Mouse (Mus musculus) gastrocnemius, postnatal 36 days (tissue): Measurements from ENCODE around the gene Rnf166. TPM values are rescaled to one million over a fixed set of nuclear protein-coding genes. Genes with fewer than 3 reads are reported as not detected.
A peak's percentile ranks its signal among the peaks of the same experiment; 100 is the strongest.

Experiments
- DNase-seq, 2 experiments: peaks; one replicate each; pipeline ENCODE4 v3.0.0; 2022
- intact Hi-C: fragments of 180-260 bp; cut with DNase I; formaldehyde crosslinking; loops from one replicate; pipeline ENCODE4 v1.15.1; 2025
- total RNA-seq, 2 experiments: library from RNA; stranded (reverse); gene quantifications; 2 replicates each; pipeline ENCODE4 v1.2.3; 2021

Gene Rnf166
- total RNA-seq, 2 experiments from 2014 or later = 29.2 to 30.6 TPM

GRCm38 (mm10) chr8:122473911-122474421 is 1.9 kb downstream of the Rnf166 start:
- no peak for DNase-seq

DNA sequence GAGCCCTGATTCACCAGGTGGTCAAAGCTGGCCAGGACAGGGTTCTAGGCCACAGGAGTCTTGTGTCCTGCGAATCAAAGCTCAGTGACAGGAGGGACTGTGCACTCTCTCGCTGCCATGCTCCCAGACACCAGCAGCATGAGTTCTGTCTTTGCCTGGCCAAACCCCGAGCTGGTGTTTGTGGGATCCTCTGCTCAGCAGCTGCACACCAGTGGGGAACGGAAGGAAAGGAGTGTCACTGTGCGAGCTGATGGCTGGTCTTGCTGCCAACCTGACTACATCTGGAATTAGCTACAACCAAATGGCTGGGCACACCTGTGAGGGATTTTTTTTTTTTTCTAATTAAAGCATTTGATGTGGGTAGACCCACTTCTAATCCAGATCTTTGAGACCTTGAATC is 5.2 kb downstream of the Rnf166 start:
- intact Hi-C loops = no loop called here
- DNase-seq = no peak

More at GRCm38 (mm10) chr8:122473911-122474421, 1.9 kb downstream of the Rnf166 start:
- intact Hi-C loops = no loop called here

GRCm38 (mm10) chr8:122469965-122470364 is 5.9 kb downstream of the Rnf166 start:
- no peak for DNase-seq
- intact Hi-C loops = no loop called here

GRCm38 (mm10) chr8:122469407-122469806 is 6.5 kb downstream of the Rnf166 start:
- DNase-seq = no peak
- intact Hi-C loops = no loop called here

DNA sequence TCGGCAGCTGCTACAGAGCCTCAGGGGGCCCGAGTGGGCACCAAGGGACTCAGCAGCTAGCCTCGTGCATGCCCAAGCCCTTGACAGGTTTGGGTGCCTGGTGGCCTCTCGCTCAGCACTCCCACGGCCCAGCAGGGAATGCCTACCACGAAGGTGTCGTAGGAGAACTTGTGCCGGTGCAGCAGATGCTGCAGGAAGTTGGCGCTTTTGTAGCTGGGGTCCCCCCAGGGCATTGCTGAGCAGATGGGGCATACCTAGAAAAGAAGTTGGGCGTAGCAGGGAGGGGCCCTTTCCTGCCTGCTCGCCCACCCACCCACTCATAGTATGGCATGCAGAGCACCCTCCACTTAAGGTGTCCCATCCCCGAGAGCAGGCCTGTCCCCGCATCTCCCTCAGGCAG is 8.0 kb downstream of the Rnf166 start:
- intact Hi-C loops = no loop called here
- no peak for DNase-seq

GRCm38 (mm10) chr8:122464985-122465384 is 10.9 kb downstream of the Rnf166 start:
- intact Hi-C loops = no loop called here

DNA sequence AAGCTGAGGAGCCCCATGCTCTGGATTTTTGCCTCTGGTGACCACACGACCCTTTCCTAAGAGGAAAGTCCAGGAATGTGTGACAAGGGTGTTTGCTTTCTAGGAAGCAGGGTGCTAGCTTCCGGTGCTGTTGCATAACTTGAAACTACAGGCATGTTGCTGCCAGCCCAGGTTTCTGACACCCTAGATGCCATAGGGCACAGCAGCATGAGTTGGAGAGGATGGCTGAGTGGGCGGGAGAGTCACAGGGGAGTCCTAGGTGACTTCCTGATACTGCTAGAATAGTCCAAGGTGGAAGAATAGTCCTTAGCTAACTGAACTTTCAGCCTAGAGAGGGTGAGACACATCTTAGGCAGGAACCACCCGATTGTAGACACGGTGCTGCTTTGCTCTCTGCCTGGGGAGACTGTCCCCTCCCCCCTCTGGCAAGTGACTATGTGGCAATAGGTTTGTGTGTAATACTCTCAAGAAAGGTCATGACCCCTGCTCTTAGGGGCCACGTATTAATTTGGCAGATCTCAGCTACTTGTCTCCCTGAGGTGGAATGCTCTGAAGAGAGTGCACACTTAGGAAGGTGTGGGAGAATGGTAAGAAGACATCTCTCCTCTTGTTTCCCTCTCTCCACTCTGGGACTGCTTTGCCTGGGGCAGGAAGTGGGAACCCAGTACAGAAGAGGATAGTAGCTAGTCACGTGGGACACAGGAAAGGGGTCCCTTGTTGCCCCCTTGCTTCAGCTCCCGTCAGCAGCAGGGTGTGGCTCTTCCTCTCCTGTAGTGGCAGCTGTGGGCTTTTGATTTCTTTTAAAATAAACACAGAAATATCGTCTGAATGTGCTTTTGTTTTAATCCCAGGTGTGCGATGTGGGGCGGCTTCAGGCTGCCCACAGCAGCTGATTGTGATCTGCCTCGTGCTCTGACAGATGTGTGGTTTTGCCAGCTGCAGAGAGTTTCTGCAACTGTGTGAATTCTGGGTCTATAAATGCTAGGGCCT is 11.9 kb downstream of the Rnf166 start:
- intact Hi-C loops = no loop called here
- DNase-seq = no peak

More at GRCm38 (mm10) chr8:122464985-122465384, 10.9 kb downstream of the Rnf166 start:
- no peak for DNase-seq

- intact Hi-C loops = no loop called here
- DNase-seq = no peak
Measured at GRCm38 (mm10) chr8:122462510-122462909, 13.4 kb downstream of the Rnf166 start.

DNA sequence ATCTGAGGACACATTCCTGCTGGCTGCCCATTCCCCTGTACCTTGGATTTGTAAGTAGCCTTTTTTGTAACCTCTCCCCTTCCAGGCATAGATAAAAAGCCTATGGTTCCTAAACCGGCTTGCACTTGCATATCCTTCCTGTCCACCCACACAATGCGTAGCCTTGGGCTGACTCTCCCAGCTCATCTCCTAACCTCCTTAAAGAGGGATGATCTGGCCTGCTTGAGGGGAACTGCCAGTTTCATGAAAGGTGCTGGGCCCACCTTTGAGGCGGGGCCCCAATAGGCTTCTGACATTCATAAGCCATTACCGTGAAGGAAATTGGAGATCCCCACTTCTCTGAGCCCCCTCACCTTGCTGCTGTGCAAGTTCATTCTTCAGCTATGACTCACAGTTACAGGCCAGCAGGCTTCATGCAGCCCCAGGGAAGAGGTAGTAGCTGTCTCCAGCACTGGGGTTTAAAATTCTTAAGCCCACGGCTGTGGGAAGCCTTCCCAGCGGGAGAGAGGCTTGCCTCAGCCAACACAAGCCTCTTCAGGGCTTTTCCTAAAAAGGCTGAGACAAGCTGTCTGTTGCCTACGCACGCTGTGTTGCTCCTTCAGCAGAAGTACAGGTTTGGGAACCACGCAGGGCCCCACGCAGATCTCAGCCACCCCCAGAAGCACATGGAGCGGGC is 14.3 kb downstream of the Rnf166 start:
- no peak for DNase-seq
- intact Hi-C loops = no loop called here

GRCm38 (mm10) chr8:122460524-122461472 is 15.1 kb downstream of the Rnf166 start, which contains the start of gene Snai3:
Gene Snai3 (minus strand): TSS chr8:122460733.
- peak in 1 of 2 experiments; percentile 52 for DNase-seq
- intact Hi-C loops = no loop called here

DNA sequence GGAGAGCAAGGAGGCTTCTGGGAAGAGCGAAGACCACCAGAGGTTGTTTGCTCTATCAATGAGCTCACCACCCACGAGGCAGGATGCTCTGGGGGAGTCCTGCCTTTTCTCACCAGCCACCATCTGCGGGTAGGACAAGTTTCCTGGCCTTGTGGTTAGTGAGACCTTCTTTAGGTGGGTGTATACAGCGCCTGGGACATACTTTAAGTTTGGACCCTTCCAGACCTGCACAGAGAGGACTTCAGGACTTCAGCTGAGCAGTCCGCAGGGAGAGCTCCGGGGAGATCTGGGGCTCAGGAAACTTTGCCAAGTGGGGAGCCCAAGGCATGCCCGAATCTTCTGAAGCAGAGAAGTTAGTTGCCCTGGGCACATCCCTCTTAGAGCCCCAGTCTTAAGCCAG is 15.9 kb downstream of the Rnf166 start:
- intact Hi-C loops = no loop called here
- DNase-seq = no peak

- intact Hi-C loops = no loop called here
- no peak for DNase-seq
Measured at GRCm38 (mm10) chr8:122459218-122459900, 16.5 kb downstream of the Rnf166 start.

DNA sequence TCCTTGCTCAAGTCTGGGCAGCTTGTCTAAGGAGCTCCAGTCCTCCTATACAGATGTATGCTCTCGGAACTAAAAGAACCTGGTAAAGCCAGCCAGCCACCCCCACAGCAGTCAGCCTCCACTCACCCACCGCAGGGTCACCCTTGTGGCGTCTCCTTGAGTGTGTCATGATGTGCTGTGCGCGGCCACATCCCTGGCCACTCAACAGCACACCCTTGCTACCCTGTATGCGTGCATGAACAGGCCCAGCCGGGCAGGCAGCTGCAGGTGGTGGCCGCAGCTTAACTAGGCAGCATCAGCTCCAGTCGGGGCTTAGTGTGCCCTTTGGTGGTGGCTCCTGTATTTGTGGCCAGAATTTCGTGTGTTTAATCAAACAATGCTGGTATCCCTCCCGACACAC is 18.7 kb downstream of the Rnf166 start:
- intact Hi-C loops = no loop called here
- DNase-seq = no peak

DNA sequence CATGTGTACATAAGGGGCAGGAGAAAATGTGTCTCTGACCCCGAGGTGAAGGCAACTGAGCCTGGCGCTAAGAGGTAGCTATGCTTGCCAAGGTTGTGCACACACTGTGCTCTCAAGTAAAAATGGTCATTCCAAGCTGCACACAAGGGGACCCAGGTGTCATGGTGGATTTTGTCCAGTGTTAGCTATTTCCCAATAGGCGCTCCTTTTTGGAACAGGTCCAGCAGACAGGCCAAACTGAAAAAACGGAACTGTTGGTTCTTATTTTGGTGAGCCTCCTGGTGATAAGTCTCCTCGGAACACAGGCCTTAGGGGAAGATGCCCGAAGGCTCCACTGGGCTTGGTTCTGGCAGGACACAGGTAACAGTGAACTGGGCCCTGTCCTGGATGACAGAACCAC is 21.5 kb downstream of the Rnf166 start:
- intact Hi-C loops = no loop called here
- no peak for DNase-seq

- intact Hi-C loops = no loop called here
- DNase-seq = peak in 1 of 2 experiments; percentile 32
Measured at GRCm38 (mm10) chr8:122452154-122452553, 23.7 kb downstream of the Rnf166 start.

GRCm38 (mm10) chr8:122451161-122451703 is 24.6 kb downstream of the Rnf166 start:
- DNase-seq = peak in 1 of 2 experiments; percentile 44
- intact Hi-C loops = no loop called here

- DNase-seq = no peak
- intact Hi-C loops = loop anchor here (10.0 kb wide), 1 partner anchor 1670 kb away; no protein-coding TSS in a partner anchor
Measured at GRCm38 (mm10) chr8:122445203-122445602, 30.7 kb downstream of the Rnf166 start.

DNA sequence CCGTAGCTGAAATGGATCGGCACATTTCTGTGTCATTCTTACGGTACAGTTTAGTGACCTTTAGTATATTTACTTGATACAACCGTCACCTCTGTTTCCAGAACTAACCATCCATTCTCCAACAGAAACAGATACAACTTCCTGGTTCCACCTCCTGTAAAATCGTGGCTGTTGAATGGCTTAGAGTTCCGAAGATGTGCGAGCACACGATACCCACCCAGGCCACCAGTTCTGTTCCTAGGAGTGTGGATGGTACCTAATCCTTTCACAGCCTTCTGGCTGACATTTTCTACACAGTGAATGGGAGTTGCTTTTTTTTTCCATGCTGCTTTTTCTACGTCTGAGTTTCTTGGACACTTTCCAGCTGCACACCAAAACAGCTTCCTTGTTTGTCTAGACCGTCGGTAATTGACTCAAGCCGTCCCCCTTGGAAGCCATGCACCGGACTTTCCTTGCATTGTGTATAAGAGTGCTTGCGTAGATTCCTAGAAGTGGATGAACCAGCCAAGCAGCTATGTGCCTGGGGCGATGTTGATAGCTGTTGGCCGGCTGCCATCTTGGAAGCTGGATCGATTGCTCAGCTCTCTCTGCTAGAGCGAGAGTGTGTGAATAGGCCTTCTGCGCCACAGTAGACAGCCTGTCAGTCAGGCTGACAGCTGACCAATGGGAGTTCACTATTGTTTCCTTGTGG is 31.7 kb downstream of the Rnf166 start:
- intact Hi-C loops = loop anchor here (5.0 to 10.0 kb wide), 2 partner anchors 107 to 1669 kb away; no protein-coding TSS in a partner anchor
- DNase-seq = peak; percentile 77 to 79
